Mouse (Mus musculus) myocyte (in vitro differentiated cells): ENCODE results near the gene Rasgrp4.

Experiments
- MAX ChIP-seq: IDR thresholded peaks from one replicate; pipeline ENCODE4 v1.6.1; 2011; ENCODE audit warnings: low read depth, mild to moderate bottlenecking, control low read depth
- POLR2A ChIP-seq: IDR thresholded peaks from one replicate; pipeline ENCODE4 v1.6.1; 2011; ENCODE audit warnings: low read depth, mild to moderate bottlenecking, control low read depth, moderate library complexity; ENCODE audit not compliant: insufficient read length
- REST ChIP-seq: IDR thresholded peaks from one replicate; pipeline ENCODE4 v1.6.1; 2011; ENCODE audit warnings: mild to moderate bottlenecking, control low read depth, moderate library complexity; ENCODE audit not compliant: insufficient read depth, insufficient read length

GRCm38 (mm10) chr7:29097131-29097530 lies 37.5 kb upstream of the Rasgrp4 start:
- no peak for TF ChIP-seq POLR2A
- TF ChIP-seq MAX, result no peak
- TF ChIP-seq REST, result no peak
